Mouse (Mus musculus) kidney, postnatal 0 days (tissue): ENCODE measurements around the gene Irak4. TPM values are rescaled to one million over a fixed set of nuclear protein-coding genes. Genes with fewer than 3 reads are reported as not detected.

Experiments
- ATAC-seq: fragments of 200-750 bp; cut with Nextera tagmentation; replicated peaks from 2 replicates; pipeline ENCODE4 v1.8.0; 2017; ENCODE audit warnings: low read depth, moderate number of reproducible peaks, moderate TSS enrichment, moderate library complexity; ENCODE audit not compliant: low FRiP score
- DNase-seq: peaks from one replicate; pipeline ENCODE4 v3.0.0-alpha.2; 2016; ENCODE audit warnings: low spot score
- H3K27ac ChIP-seq: fragments of 300-500 bp; sonication (generic); 2 replicates; pipeline ENCODE4 v1.5.1; 2014; ENCODE audit warnings: mild to moderate bottlenecking
- H3K27me3 ChIP-seq: fragments of 300-500 bp; sonication (generic); 2 replicates; pipeline ENCODE4 v1.6.1; 2014; ENCODE audit warnings: low read length, mixed read lengths; ENCODE audit not compliant: insufficient read depth
- H3K36me3 ChIP-seq: fragments of 300-500 bp; sonication (generic); 2 replicates; pipeline ENCODE4 v1.6.1; 2014; ENCODE audit warnings: low read length, mixed read lengths; ENCODE audit not compliant: insufficient read depth
- H3K4me1 ChIP-seq: fragments of 300-500 bp; sonication (generic); replicated peaks from 2 replicates; pipeline ENCODE4 v1.6.1; 2014; ENCODE audit warnings: antibody characterized with exemption, low read length, mixed read lengths; ENCODE audit not compliant: insufficient read depth
- H3K4me2 ChIP-seq: fragments of 300-500 bp; sonication (generic); 2 replicates; pipeline ENCODE4 v1.6.1; 2014; ENCODE audit warnings: mild to moderate bottlenecking, low read length, moderate library complexity, mixed read lengths
- H3K4me3 ChIP-seq: fragments of 300-500 bp; sonication (generic); replicated peaks from 2 replicates; pipeline ENCODE4 v1.5.1; 2014; ENCODE audit warnings: low read depth, low read length
- H3K9ac ChIP-seq: fragments of 300-500 bp; sonication (generic); 2 replicates; pipeline ENCODE4 v1.6.1; 2014; ENCODE audit warnings: low read depth, low read length
- H3K9me3 ChIP-seq: fragments of 300-500 bp; sonication (generic); replicated peaks from 2 replicates; pipeline ENCODE4 v1.6.1; 2016; ENCODE audit warnings: low read length, inconsistent platforms, mixed read lengths
- CTCF ChIP-seq: IDR thresholded peaks from 2 replicates; pipeline ENCODE4 v1.5.1; 2016; ENCODE audit warnings: antibody characterized with exemption, low read depth, mild to moderate bottlenecking, moderate library complexity
- WGBS: fragments of 180-500 bp; shearing (Covaris S2); extraction: QIAGEN DNeasy Blood & Tissue Kit; methylation state at CpG from one replicate; pipeline ENCODE4 v1.1.7; 2014; 5-methylcytosine and 5-hydroxymethylcytosine counted together
- polyA plus RNA-seq: library from polyadenylated mRNA; unstranded; fragments of >200 nt; fragmentation: Nextera tagmentation; extraction: Ambion mirVana; gene quantifications from 2 replicates; pipeline ENCODE4 v1.2.1, GENCODE M21; 2015

The Irak4 gene
- polyA plus RNA-seq, 1 experiment from 2014 or later, result 14.9 TPM

DNA sequence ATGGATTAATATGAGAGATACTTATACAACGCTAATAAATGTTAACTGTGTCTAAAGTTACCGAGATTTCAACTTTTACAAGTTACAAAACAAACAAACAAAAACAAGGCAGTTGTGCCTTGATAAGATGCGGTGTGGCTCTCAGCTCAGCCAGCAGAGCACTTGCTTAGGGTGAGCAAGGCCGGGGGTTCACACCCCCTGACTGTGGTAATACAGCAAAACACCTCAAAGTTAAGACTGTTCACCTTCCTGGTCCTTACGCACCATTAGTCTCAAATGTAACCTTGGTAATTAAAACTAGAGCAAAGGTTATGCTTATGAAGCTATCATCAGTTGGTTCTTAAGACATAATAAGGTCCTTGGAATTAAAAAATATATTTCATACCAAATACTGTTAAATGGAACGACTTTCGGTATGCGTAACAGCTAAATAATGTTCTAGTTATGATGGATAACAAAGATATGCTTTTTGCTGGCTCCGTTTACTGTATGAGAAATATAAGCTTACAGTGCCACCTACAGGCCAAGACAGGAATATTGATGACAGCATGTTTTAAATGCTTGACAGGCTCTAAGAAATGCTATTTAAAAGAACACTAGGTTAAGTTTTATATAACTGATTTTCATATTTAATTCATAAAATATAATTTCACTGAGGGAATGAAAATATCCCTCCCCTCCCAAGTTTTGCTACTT, 23.1 kb upstream of the Irak4 start:
- TF ChIP-seq CTCF, result peak; percentile 89
- peak; percentile 93 for DNase-seq
- Histone ChIP-seq H3K9me3 (no peaks in the 10 kb centered on the region), H3K4me1 (no peaks in the 10 kb centered on the region), H3K4me2 (no peak overlapping the region), H3K4me3 (no peak overlapping the region), H3K27ac (no peak overlapping the region), H3K27me3 (no peaks in the 10 kb centered on the region), H3K36me3 (0 out of 2 replicates have a peak, but pooled peaks cover 5% of the 10 kb centered on the region), H3K9ac (no peak overlapping the region)
- ATAC-seq, result no peak
- 33% methylated on average over 9 of the region's 9 CpGs for WGBS

DNA sequence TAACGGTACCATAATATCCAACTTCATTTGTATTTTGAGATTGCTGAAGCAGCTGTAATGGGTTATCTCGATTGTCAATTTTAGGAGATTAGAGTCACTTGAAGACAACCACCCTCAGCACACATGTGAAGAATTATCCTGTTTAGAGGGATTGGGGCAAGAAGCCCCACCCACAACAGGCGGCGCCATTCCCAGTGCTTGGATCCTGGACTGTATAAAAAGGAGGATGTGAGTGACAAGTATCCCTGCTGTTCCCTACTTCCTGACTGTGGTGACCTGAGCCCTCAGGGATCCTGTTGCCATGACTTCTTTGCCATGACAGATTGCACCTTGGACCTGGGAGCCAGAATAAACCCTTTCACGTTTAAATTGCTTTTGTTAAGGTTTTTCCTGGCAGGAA, 22.5 kb upstream of the Irak4 start:
- H3K4me3 ChIP-seq, result no peak overlapping the region
- TF ChIP-seq CTCF, result no peak
- no peak overlapping the region for H3K9ac ChIP-seq
- H3K36me3 ChIP-seq, result 0 out of 2 replicates have a peak, but pooled peaks cover 5% of the 10 kb centered on the region
- H3K27me3 ChIP-seq, result no peaks in the 10 kb centered on the region
- DNase-seq, result no peak
- 79% methylated on average over 5 of the region's 5 CpGs for WGBS
- ATAC-seq, result no peak
- H3K4me2 ChIP-seq, result no peak overlapping the region
- H3K9me3 ChIP-seq, result no peaks in the 10 kb centered on the region
- H3K27ac ChIP-seq, result no peak overlapping the region
- H3K4me1 ChIP-seq, result no peaks in the 10 kb centered on the region

DNA sequence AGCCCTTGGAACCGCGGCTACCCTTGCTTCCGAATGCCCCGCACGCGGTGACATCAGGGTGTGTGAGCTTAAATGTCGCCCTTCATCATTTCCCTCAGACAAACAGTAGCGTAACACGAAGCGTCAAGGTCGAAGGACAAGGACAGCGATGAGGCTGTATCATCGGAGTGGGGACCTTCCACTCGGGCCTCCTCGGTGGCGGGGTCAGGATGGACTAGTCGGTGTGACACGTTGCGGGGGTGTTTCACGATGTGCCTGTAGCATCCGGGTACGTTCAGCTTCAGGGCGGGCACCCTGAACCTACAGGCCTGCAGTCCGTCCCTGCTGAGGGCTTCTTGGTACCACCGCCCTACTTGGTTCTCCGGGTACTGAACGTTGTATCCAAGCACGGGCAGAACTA, 20.2 kb upstream of the Irak4 start:
- 0 out of 2 replicates have a peak, but pooled peaks cover 5% of the 10 kb centered on the region for H3K36me3 ChIP-seq
- TF ChIP-seq CTCF, result no peak
- ATAC-seq, result no peak
- no peaks in the 10 kb centered on the region for H3K9me3 ChIP-seq
- no peak overlapping the region for H3K9ac ChIP-seq
- 88% methylated on average over 28 of the region's 28 CpGs for WGBS
- no peak overlapping the region for H3K4me2 ChIP-seq
- no peak overlapping the region for H3K4me3 ChIP-seq
- DNase-seq, result no peak
- no peak overlapping the region for H3K27ac ChIP-seq
- no peaks in the 10 kb centered on the region for H3K27me3 ChIP-seq
- H3K4me1 ChIP-seq, result no peaks in the 10 kb centered on the region

DNA sequence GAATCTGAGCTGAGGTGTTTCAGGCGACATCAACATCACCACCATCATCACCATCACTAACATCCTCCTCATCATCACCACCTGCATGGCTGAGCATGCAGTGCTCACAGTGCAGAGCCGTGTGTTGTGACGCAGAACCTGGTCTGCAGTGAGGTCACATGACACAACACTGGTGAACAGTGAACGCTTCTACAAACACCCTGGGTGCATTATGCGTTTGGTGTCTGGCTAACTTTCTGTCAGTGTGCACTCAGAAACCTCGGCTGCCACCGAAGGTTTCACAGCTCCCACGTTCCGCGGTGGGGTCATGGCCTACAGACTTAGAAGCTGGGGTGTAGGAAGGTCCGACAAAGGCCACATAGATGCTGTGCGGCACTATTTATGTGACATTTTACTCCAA, 18.5 kb upstream of the Irak4 start:
- TF ChIP-seq CTCF, result no peak

DNA sequence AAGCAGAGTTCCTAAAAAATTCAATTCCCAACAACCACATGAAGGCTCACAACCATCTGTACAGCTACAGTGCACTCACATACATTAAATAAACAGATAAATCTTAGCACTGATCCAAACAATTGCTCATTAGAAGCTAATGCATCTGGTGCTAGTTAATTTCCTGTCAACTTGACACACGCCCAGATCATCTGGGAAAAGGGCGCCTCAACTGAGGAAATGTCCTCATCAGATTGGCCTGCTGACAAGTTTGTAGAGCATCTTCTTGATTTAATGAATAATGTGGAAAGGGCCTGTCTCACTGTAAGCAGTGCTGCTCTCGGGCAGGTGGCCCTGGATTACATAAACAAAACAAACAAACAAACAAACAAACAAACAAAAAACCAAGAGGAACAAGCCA, 12.9 kb upstream of the Irak4 start:
- 0 out of 2 replicates have a peak, but pooled peaks cover 4% of the 10 kb centered on the region for H3K36me3 ChIP-seq
- no peak overlapping the region for H3K4me3 ChIP-seq
- H3K27me3 ChIP-seq, result no peaks in the 10 kb centered on the region
- ATAC-seq (no peak), DNase-seq (no peak)
- H3K4me1 ChIP-seq, result no peaks in the 10 kb centered on the region
- TF ChIP-seq CTCF, result no peak
- H3K4me2 ChIP-seq, result no peak overlapping the region
- no peak overlapping the region for H3K27ac ChIP-seq
- H3K9me3 ChIP-seq, result no peaks in the 10 kb centered on the region
- no peak overlapping the region for H3K9ac ChIP-seq
- 56% methylated on average over 3 of the region's 3 CpGs for WGBS

More for the DNA sequence above, 18.5 kb upstream of the Irak4 start:
- no peak overlapping the region for H3K4me3 ChIP-seq
- H3K36me3 ChIP-seq, result 0 out of 2 replicates have a peak, but pooled peaks cover 5% of the 10 kb centered on the region
- 75% methylated on average over 12 of the region's 12 CpGs for WGBS
- H3K27me3 ChIP-seq, result no peaks in the 10 kb centered on the region
- H3K9ac ChIP-seq, result no peak overlapping the region
- no peak overlapping the region for H3K27ac ChIP-seq
- no peaks in the 10 kb centered on the region for H3K9me3 ChIP-seq
- no peaks in the 10 kb centered on the region for H3K4me1 ChIP-seq
- no peak for DNase-seq
- ATAC-seq, result no peak
- H3K4me2 ChIP-seq, result no peak overlapping the region

DNA sequence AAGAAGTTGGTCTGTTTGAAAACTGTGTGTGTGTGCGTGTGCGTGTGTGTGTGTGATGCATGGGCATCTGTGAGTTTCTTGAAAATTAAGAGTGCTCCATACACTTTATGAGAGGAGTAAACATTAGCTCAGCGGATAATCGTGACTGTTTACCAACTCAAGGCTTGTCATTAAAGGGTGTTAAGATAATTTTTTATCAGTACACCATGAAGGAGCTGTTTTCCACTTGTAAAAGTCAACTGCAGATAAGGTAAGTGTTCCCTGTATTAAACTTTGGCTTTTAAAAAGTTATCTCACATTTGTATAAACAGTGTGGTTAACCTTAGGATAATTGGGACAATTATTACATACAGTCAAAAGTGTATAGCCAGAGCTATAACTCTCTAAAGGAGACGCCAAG, 11.1 kb upstream of the Irak4 start:
- DNase-seq, result no peak
- no peak overlapping the region for H3K9ac ChIP-seq
- H3K27ac ChIP-seq, result no peak overlapping the region
- no peak overlapping the region for H3K4me3 ChIP-seq
- 0 out of 2 replicates have a peak, but pooled peaks cover 4% of the 10 kb centered on the region for H3K36me3 ChIP-seq
- ATAC-seq, result no peak
- no peaks in the 10 kb centered on the region for H3K4me1 ChIP-seq
- 89% methylated on average over 5 of the region's 5 CpGs for WGBS
- H3K4me2 ChIP-seq, result no peak overlapping the region
- no peak for TF ChIP-seq CTCF
- no peaks in the 10 kb centered on the region for H3K9me3 ChIP-seq
- H3K27me3 ChIP-seq, result no peaks in the 10 kb centered on the region
